Mouse (Mus musculus): ENCODE measurements around the gene Tnfrsf21. TPM values are rescaled to one million over a fixed set of nuclear protein-coding genes. Genes with fewer than 3 reads are reported as not detected.

The Tnfrsf21 gene
- polyA plus RNA-seq, 1 experiment = 70.6 TPM

DNA sequence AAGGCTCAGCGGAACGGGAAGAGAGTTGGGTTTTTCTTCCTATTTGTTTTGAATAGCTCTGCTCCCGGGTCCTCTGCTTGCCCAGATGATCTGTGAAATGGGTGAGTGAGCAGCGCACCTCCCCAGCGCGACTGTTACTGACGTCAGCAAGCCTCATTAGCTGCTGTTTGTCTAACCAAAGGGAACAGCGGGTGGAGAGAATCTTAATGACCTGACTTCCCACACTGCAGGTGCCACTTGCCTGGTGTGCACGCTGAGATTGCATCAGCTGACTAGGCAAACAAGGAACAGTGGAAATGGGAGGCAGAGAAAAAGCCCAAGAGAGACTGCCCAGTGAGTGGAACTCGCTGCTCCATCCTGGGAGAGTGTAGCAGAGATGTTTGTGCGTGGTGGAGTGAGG, 25.2 kb upstream of the Tnfrsf21 start:
- no peak for TF ChIP-seq CTCF (IDR thresholded peaks at IDR 0.05; ENCODE audit: borderline replicate concordance, extremely low read depth, insufficient read depth, insufficient read length)
- TF ChIP-seq POLR2A (IDR thresholded peaks at IDR 0.05; ENCODE audit: borderline replicate concordance, extremely low read depth, insufficient read depth, insufficient read length, poor library complexity, severe bottlenecking) = no peak
- DNase-seq (ENCODE audit: low read depth) = no peak

DNA sequence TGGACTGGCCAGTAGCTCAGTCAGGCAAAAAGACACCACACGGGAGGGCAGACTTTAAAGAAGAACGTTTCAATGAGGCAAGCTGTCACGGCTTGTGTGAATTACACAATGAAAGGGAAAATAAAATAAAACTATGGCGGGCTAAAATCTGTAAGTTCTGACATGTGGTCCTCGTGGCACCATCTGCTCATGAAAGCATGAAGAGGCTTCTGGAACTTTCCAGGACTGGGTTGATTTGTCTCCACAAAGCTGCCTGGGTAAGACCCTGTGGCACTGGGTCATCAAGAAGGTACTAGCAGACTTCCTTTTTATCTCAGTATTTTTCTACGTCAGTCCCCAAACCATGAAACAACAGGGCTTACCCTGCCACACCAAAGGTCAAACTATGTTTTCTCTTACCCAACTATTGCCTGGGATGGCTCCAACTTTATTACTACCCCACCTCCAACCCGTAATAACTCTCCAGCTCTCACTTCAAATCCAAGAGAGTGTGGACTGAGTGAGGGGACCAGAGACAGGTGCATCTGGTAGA, 16.8 kb upstream of the Tnfrsf21 start:
- TF ChIP-seq POLR2A (IDR thresholded peaks at IDR 0.05; ENCODE audit: borderline replicate concordance, extremely low read depth, insufficient read depth, insufficient read length, poor library complexity, severe bottlenecking) (no peak), CTCF (IDR thresholded peaks at IDR 0.05; ENCODE audit: borderline replicate concordance, extremely low read depth, insufficient read depth, insufficient read length) (no peak)
- DNase-seq (ENCODE audit: low read depth) = no peak

DNA sequence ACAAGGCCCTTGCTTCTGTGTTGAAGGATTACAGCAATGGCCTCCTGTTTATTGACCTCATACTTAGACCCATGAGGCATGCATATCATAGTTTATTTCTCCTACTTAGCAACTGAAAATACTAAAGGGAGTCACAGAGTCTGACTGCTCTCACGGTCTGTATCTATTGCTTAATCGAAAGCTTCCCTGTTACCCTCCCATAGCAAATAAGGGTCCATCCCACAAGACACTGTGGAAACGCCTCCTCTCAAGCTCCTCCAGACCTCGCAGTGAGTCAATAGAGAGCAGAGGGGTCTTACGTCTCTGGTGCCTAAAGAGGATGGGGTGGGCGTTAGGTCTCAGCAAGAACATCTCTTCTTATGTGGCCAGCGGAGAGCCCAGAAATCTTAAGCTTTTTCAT, 15.8 kb upstream of the Tnfrsf21 start:
- TF ChIP-seq POLR2A (IDR thresholded peaks at IDR 0.05; ENCODE audit: borderline replicate concordance, extremely low read depth, insufficient read depth, insufficient read length, poor library complexity, severe bottlenecking) (no peak), CTCF (IDR thresholded peaks at IDR 0.05; ENCODE audit: borderline replicate concordance, extremely low read depth, insufficient read depth, insufficient read length) (no peak)
- DNase-seq (ENCODE audit: low read depth) = no peak

DNA sequence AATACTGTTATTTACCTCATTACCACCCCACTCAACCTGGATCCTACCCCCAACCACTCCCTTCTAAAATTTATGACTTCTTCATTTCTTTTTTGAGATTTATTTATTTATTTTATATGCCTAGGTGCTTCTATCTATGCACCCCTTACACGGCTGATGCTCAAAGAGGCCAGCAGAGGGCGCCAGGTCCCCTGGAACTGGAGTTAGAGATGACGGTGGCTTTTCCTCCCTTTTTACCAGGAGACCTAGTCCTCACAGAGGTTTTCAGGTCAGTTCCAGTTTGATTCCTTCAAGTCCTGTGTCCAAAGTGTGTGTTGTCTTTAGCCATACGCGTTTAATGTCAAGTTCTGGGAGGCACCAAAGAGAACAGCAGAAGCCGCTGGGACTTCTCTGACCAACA, 3.6 kb upstream of the Tnfrsf21 start:
- TF ChIP-seq POLR2A (IDR thresholded peaks at IDR 0.05; ENCODE audit: borderline replicate concordance, extremely low read depth, insufficient read depth, insufficient read length, poor library complexity, severe bottlenecking) (no peak), CTCF (IDR thresholded peaks at IDR 0.05; ENCODE audit: borderline replicate concordance, extremely low read depth, insufficient read depth, insufficient read length) (peak; percentile 90)
- DNase-seq (ENCODE audit: low read depth) = peak; percentile 81

DNA sequence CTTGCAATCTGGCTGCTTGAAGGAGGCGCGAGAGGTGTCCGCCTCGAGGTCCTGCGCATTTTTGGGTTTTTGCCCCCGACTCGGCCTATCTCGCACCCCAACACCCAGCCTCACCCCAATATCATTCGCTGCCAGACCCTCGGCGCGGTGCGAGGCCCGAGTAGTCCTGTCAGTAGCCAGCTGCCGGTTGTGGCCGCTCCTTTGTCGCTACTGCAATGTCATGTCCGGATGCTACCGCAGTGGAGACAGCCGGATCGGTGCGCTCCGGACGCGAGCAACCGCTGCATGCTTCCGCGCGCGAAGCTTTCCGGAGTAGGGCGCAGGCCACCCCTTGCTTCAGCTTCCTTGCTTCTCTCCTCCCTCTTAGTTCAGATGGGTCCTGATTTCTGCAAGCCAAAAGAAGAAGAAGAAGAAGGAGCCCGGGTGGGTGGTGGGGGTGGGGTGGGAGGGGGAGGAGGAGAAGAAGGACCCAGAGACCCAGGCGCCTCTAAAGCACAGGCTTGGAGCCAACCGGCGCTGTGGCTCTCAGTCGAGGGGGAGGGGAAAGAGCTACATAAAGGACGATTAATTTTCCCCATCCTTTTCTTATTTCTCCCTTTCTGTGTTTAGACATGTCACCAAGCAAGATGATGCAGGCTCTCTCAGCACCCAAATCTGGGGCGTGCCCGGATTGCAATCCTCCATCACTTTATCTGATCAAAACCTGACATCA, 1.1 kb downstream of the Tnfrsf21 start:
- DNase-seq (ENCODE audit: low read depth) = peak; percentile 81
- TF ChIP-seq POLR2A (IDR thresholded peaks at IDR 0.05; ENCODE audit: borderline replicate concordance, extremely low read depth, insufficient read depth, insufficient read length, poor library complexity, severe bottlenecking) (peak; percentile 23; the same call in 1 of the 2 replicates), CTCF (IDR thresholded peaks at IDR 0.05; ENCODE audit: borderline replicate concordance, extremely low read depth, insufficient read depth, insufficient read length) (no peak)

DNA sequence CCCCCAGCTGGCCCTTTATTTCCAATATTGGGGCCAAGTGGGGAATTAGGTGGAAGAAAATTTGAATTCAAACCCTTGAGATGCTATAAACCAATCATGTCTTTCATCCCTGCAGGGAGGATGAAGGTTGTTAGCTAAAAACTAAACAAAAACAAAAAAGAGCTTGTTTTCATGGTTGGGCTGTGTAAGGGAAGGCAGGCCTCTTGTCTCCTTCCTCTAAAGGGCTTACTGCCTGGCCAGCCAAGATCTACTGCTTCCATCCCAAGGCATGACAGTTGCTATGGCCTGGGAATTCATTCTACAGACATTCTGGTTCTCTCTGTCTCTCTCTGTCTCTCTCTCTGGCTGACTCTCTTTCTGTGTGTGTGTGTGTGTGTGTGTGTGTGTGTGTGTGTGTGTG, 1.7 kb downstream of the Tnfrsf21 start:
- TF ChIP-seq CTCF (IDR thresholded peaks at IDR 0.05; ENCODE audit: borderline replicate concordance, extremely low read depth, insufficient read depth, insufficient read length) (no peak), POLR2A (IDR thresholded peaks at IDR 0.05; ENCODE audit: borderline replicate concordance, extremely low read depth, insufficient read depth, insufficient read length, poor library complexity, severe bottlenecking) (no peak)
- peak; percentile 60 for DNase-seq (ENCODE audit: low read depth)

DNA sequence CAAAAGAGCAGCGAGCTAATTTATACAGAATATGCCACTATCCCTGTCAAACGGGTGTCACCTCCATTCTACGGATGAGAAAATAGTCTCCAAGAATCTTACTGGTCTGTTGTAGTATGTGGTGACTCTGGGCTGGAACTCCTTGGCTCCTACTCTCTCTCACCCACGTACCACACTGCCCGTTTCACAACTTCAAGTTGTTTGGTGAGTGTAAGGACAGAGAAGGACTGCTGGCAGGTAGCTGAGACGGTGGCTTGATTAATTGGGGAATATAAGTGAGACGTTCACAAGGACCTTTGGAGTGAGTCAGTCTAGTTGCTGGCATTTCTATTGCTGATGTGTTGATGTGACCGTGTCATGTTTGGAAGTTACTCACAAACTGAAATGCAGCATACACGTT, 3.3 kb downstream of the Tnfrsf21 start:
- DNase-seq (ENCODE audit: low read depth) = no peak
- TF ChIP-seq CTCF (IDR thresholded peaks at IDR 0.05; ENCODE audit: borderline replicate concordance, extremely low read depth, insufficient read depth, insufficient read length) = no peak
- TF ChIP-seq POLR2A (IDR thresholded peaks at IDR 0.05; ENCODE audit: borderline replicate concordance, extremely low read depth, insufficient read depth, insufficient read length, poor library complexity, severe bottlenecking) = no peak

DNA sequence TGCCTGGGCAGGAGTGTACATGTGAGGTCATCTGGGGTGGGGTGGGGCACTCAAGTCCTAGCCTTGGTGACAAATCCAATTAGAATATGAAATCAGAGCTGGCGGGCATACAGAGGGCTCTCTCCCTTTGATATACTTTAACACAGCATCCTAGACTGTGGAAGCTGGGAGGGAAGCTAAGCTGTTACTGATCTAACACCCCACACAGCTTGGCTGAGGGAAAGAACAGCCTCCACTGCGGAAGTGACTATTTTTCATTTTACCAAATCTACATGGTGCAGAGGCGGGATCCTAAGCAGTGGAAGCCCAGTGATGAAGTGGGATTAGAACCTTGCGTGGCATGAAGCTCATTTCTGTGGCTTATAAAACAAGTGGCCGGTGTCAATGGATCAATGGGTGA, 4.7 kb downstream of the Tnfrsf21 start:
- TF ChIP-seq POLR2A (IDR thresholded peaks at IDR 0.05; ENCODE audit: borderline replicate concordance, extremely low read depth, insufficient read depth, insufficient read length, poor library complexity, severe bottlenecking) (no peak), CTCF (IDR thresholded peaks at IDR 0.05; ENCODE audit: borderline replicate concordance, extremely low read depth, insufficient read depth, insufficient read length) (no peak)
- no peak for DNase-seq (ENCODE audit: low read depth)

DNA sequence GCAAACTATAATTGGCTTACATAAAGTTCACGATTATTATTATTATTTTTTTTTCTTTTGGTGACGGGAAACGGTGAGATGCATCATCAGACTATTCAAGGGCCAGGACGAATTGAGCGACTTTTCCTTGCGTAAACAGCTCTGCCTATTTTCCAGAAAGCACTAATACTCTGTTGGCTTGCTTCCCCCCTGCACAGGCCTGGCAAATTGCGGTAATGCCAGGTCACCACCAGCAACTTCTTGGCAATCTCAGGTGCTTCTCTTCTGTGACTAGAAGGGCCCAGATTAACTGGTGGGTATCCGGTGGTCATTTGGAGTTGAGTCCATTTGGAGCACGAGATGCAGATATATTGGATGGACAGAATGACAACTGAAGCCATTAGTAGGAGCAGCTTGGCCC, 5.7 kb downstream of the Tnfrsf21 start:
- DNase-seq (ENCODE audit: low read depth) = no peak
- TF ChIP-seq CTCF (IDR thresholded peaks at IDR 0.05; ENCODE audit: borderline replicate concordance, extremely low read depth, insufficient read depth, insufficient read length) (no peak), POLR2A (IDR thresholded peaks at IDR 0.05; ENCODE audit: borderline replicate concordance, extremely low read depth, insufficient read depth, insufficient read length, poor library complexity, severe bottlenecking) (no peak)

DNA sequence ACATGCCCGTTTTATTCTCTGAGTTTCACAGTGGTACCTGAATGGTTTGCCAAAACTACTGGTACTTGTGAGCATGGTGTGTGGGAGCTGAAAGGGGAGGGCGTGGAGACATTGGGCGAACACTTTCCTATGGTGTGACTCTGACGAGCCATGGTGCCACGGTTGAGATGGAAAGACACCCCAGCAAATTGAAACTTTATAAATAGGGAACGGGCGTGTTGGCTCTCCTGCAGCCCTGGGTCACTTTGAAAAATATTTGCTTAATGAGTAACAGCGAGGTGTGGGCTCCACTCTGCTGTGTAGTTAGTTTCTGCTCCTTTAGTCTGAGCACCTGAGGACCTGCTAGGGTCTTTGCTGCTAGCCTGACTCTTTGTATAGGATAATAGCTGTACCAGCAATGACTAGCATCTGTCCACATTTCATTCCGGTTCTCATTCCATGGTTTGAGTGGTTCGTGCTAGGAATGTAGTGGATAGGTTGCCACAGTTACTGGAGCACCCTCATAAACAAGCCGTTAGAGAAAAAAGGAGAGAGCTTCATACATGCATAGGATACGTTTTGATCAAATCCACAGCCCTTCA, 7.4 kb downstream of the Tnfrsf21 start:
- DNase-seq (ENCODE audit: low read depth) = no peak
- TF ChIP-seq CTCF (IDR thresholded peaks at IDR 0.05; ENCODE audit: borderline replicate concordance, extremely low read depth, insufficient read depth, insufficient read length) = no peak
- no peak for TF ChIP-seq POLR2A (IDR thresholded peaks at IDR 0.05; ENCODE audit: borderline replicate concordance, extremely low read depth, insufficient read depth, insufficient read length, poor library complexity, severe bottlenecking)

DNA sequence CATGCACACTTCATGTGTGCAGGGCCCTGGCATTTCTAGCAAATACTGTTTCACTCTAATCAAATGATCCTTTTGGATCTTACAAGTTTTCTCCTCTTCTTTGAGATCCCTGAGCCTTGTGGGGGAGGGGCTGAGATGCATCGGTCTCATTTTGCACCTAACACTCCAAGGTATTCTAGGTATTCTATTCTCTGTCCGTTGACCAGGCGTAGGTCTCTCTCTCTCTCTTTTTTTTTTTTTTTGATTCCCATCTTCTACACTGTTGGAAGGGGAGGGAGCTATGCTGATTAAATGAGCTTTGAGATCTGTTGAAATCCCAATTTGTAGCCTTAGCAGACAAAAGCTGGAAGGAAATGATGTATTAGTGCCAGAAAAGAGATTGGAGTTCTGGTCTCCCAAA, 8.2 kb downstream of the Tnfrsf21 start:
- TF ChIP-seq POLR2A (IDR thresholded peaks at IDR 0.05; ENCODE audit: borderline replicate concordance, extremely low read depth, insufficient read depth, insufficient read length, poor library complexity, severe bottlenecking) (no peak), CTCF (IDR thresholded peaks at IDR 0.05; ENCODE audit: borderline replicate concordance, extremely low read depth, insufficient read depth, insufficient read length) (no peak)
- DNase-seq (ENCODE audit: low read depth) = no peak

DNA sequence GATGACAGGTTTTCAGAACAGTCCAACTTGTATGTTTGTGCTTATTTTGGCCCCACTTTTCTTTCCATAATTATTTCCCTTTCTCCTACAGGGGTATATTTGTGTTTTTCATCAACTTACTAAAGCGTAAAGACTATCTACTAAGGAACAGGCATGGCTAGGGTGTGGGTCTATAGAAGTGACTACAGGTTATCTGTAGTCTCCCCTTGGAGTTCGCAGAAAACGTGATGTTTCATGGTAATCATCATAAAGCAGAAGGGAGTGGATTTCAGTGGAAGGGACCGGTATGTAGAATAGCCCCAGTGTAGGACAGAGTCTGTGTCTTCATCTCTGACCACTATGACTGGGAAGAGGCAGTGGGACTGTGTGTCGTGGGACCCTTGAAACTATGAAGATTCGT, 8.7 kb downstream of the Tnfrsf21 start:
- TF ChIP-seq POLR2A (IDR thresholded peaks at IDR 0.05; ENCODE audit: borderline replicate concordance, extremely low read depth, insufficient read depth, insufficient read length, poor library complexity, severe bottlenecking) (no peak), CTCF (IDR thresholded peaks at IDR 0.05; ENCODE audit: borderline replicate concordance, extremely low read depth, insufficient read depth, insufficient read length) (no peak)
- no peak for DNase-seq (ENCODE audit: low read depth)
